Mouse (Mus musculus): ENCODE results near the gene Zfp775.
A peak's percentile ranks its signal among the peaks of the same experiment; 100 is the strongest.

The Zfp775 gene

GRCm38 (mm10) chr6:48601271-48602079 lies at the start of gene Zfp775:
Zfp775 (plus strand) TSS chr6:48602063.
- DNase-seq (ENCODE audit: low spot score in 2 of 2) = peak; percentile 86 to 96

DNA sequence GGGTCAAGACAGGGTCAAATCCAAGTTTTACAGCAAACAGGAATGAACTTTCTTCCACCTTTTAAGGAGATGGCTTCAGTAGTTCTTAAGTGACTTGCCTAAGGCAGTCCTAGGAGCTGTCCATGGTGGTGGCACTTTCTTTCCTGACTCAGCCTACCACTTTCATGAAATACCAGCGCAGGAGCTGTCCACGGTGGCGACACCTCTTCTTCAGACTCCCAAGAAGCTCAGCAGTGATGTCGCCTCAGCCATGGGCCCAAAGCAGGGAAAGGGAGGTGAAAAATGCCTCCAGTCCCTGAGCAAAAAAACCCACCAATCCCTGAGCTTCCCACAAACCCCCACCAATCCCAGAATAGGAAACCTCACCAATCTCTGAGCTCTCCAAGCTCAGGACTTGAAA lies 48.9 kb upstream of the Zfp775 start:
- DNase-seq (ENCODE audit: low spot score in 2 of 2) = no peak

GRCm38 (mm10) chr6:48553819-48554218 lies 48.0 kb upstream of the Zfp775 start:
- DNase-seq (ENCODE audit: low spot score in 2 of 2) = no peak

DNA sequence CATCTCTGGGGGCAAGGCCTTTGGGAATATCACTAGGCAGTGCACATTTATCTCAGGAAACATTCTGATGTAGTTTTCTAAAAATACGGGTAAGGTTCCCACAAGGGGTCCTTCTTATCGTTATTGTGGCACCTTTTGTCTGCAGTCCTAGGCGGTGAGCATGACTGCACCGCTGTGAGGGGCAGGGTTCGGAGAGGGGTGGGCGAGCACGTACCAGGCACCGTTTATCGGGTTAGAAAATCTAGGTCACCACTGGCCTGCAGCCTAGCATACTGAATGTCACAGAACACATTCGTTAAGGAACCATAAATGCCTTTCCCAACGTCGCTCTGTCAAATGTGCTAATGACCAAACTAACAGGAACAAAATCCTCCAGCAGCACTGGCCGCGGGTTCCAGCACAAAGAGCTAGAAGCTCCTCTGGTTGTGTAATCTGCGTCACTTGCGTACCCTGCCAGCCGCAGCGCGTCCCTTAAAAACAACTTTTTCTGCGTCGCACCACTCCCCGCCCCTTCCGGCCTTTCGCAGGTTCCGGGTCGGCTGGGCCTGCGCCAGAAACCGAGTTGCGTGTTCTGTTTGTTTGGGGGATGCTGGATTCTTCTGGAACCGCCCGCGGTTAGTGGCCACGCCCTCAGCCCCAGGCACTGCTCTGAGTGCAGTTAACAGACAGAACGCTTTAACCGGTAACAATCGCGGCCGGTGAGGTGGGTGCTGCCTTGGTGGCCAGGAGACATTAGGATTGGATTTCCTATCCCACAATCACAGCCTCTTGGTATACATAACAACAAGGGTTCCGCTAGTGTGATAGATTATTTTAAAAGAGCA lies 47.4 kb upstream of the Zfp775 start, which contains the start of gene Lrrc61:
TSS of gene Lrrc61 (plus strand) at position 517 of the 824 bp plus-strand sequence.
- DNase-seq (ENCODE audit: low spot score in 2 of 2) = peak; percentile 91 to 98

- DNase-seq (ENCODE audit: low spot score in 2 of 2) = peak; percentile 58 to 81
These were observed 46.6 kb upstream of the Zfp775 start for GRCm38 (mm10) chr6:48555104-48555890.

GRCm38 (mm10) chr6:48555956-48556355 lies 45.9 kb upstream of the Zfp775 start:
- no peak for DNase-seq (ENCODE audit: low spot score in 2 of 2)

DNA sequence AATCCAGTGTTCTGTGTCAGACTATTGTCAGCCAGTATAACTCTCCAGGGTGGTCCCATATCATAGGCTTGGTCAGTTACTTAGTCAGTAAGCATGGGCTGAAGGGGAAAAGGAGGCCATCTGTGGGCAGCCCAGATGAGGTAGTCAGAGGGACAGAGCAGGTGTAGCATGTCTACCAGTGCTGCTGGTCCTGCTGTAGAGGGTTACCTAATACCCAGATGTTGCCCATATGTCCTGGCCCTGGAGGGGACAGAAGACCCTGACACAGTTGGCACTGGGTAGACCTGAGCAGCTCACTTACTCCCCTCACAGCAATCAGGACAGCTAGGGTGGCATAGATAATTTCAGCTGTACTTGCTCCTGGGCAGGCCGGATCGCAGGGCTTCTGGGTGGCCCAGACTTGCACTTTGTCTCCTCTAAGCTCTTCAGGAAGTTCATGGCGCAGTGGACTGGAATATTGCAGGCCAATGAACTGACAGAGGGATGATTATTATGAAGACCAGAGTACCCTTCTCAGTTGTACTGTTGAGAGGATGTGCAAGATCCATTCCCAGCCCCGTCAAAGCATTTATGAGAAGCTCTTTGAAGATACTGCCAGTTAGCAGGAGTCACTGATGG lies 36.1 kb upstream of the Zfp775 start:
- DNase-seq (ENCODE audit: low spot score in 2 of 2) = no peak

- DNase-seq (ENCODE audit: low spot score in 2 of 2) = no peak
These were observed 35.6 kb upstream of the Zfp775 start for GRCm38 (mm10) chr6:48566312-48566711.

GRCm38 (mm10) chr6:48568036-48568984 lies 33.6 kb upstream of the Zfp775 start:
- no peak for DNase-seq (ENCODE audit: low spot score in 2 of 2)

GRCm38 (mm10) chr6:48569065-48569807 lies 32.6 kb upstream of the Zfp775 start:
- DNase-seq (ENCODE audit: low spot score in 2 of 2) = no peak

GRCm38 (mm10) chr6:48572014-48572413 lies 29.8 kb upstream of the Zfp775 start:
- DNase-seq (ENCODE audit: low spot score in 2 of 2) = no peak

- DNase-seq (ENCODE audit: low spot score in 2 of 2) = no peak
These were observed 29.2 kb upstream of the Zfp775 start, which contains the start of gene Rarres2 for GRCm38 (mm10) chr6:48572572-48573061. Rarres2 (minus strand) TSS chr6:48572789.

DNA sequence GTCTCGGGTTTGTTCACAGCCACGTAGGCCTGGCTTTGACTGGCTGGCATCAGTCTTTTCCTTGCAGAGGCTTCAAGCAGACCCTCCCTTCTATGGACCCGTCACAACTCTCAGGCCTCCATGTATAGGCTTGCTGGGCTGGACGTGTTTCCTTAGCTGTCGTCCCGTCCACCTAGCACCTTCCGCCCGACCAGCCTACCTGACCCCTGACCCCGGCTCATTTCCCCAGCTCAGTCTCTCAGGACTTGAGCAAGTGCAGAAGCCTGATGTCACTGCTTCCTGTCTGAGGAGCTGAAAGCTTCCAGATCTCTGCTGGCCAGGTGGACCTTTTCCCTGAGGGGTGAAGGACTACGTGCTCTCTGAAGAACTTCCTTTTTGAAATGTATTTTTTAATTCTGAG lies 28.6 kb upstream of the Zfp775 start:
- no peak for DNase-seq (ENCODE audit: low spot score in 2 of 2)

- no peak for DNase-seq (ENCODE audit: low spot score in 2 of 2)
These were observed 27.9 kb upstream of the Zfp775 start for GRCm38 (mm10) chr6:48573981-48574380.

- DNase-seq (ENCODE audit: low spot score in 2 of 2) = no peak
These were observed 23.1 kb upstream of the Zfp775 start for GRCm38 (mm10) chr6:48578736-48579135.

DNA sequence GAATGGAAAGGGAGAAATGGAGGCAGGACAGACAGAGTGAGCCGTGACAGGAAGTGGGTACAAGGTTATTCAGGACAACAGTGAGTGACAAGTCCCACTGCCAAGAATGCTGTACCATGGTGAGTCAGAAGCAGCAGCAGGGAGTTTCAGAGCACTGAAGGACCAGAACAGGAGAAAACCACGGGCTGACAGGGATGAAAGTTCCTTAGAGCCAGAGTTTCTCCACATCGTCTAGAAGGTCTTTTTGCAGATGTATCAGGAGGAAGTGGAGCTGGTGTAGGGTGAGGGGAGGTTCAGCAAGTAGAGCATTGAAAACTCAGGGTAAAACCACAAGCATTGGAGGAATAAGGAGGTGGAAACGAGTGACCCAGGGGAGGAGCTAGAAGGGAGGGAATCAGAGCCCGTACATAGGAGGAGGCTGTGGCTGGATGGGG lies 22.6 kb upstream of the Zfp775 start:
- no peak for DNase-seq (ENCODE audit: low spot score in 2 of 2)

DNA sequence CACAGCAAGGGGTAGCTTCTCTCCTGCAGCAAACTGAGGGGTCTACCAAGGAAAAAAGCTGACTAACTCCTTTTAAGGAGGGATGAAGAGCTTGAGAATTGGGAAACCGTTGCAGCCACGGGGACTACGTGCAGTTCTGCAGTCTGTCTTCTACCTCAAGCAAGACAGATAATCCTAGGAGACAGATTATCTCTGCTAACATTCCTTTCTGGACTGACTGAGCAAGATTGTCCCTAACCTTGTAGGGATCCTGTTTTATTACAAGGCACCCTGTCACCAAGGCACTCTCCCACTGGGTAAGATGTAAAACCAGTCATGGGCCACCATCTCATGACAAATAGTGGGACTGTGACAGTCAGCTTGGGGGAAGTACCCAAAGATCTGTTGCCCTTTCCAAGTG lies 20.6 kb upstream of the Zfp775 start:
- no peak for DNase-seq (ENCODE audit: low spot score in 2 of 2)

DNA sequence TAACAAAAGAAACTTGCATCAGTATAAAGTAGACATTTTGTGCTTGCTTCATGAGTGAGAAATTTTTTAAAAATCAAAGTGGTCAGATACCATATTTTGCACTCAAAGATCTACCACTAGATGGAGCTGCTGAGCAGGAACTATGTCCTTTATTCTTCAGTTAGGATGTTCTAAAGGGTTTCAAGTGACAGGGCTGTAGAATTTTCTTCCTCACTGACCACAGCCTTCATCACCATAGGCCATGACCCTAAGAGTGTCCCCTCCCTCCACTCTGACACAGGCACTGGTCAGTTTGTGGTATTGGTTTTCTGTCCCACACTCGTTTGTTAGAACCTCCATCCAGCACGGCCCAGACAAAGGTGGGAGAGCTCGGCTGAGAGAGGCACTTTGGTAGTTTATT lies 19.8 kb upstream of the Zfp775 start:
- DNase-seq (ENCODE audit: low spot score in 2 of 2) = peak in 1 of 2 experiments; percentile 55

GRCm38 (mm10) chr6:48589194-48589750 lies 12.6 kb upstream of the Zfp775 start, which contains the start of gene Gm45021:
Gm45021 (plus strand) TSS chr6:48589610.
- DNase-seq (ENCODE audit: low spot score in 2 of 2) = no peak

All from left cerebral cortex, adult 9 months (tissue).